ENCODE assay signal across 8 mouse cellular contexts in genomic region chr19:3324271-3324811, GRCm38 (mm10). TPM values are rescaled to one million over a fixed set of nuclear protein-coding genes. Genes with fewer than 3 reads are reported as not detected.
DNase-seq lines count a peak whose midpoint lies in the region; ATAC-seq and TF ChIP-seq lines count a peak whose summit lies in the region.

No protein-coding gene starts in this region.

- no peaks in the 10 kb centered on the region for H3K9me3 ChIP-seq in heart, embryonic 13.5 days
- H3K9me3 ChIP-seq in limb, embryonic 10.5 days (replicated peaks), result no peaks in the 10 kb centered on the region
- no peaks in the 10 kb centered on the region for H3K9me3 ChIP-seq in midbrain, embryonic 13.5 days

- H3K27ac ChIP-seq in cerebellum, adult 2 months (ENCODE audit: insufficient read depth, low read length), result no peak overlapping the region; the same call in 1 of the 2 replicates
- peak overlapping the region; percentile 96 for H3K27ac ChIP-seq in heart, embryonic 13.5 days (replicated peaks)
- peak overlapping the region; percentile 86 for H3K27ac ChIP-seq in limb, embryonic 10.5 days
- peak overlapping the region; percentile 88 for H3K27ac ChIP-seq in midbrain, embryonic 13.5 days

- ATAC-seq in heart, embryonic 13.5 days (ENCODE audit: extremely low read depth, insufficient number of reproducible peaks, low FRiP score, low TSS enrichment), result no peak
- 0 out of 2 replicates have a peak, but pooled peaks have one; percentile 26 for ATAC-seq in midbrain, embryonic 13.5 days

- TF ChIP-seq CTCF in cerebellum, adult 2 months (IDR thresholded peaks at IDR 0.05; ENCODE audit: borderline replicate concordance, insufficient read depth, low read depth, low read length), result no peak

- DNase-seq in cerebellum, adult 2 months, result peak; percentile 11 to 24
- DNase-seq in cerebellum, adult 9-11 months, result no peak
- peak; percentile 64 for DNase-seq in A20 (ENCODE audit: low read depth, low spot score)
- peak; percentile 40 for DNase-seq in c-Kit-positive CD71-negative TER-119-negative erythroid progenitor cells, embryonic 14.5 days (ENCODE audit: low read depth)
- DNase-seq in limb, embryonic 10.5 days (ENCODE audit: low spot score), result peak; percentile 51
- DNase-seq in right cerebral cortex, postnatal 4 days, result no peak

- no peak for TF ChIP-seq POLR2A in cerebellum, adult 2 months (IDR thresholded peaks at IDR 0.05; ENCODE audit: borderline replicate concordance, insufficient read depth, low read length)

- H3K9ac ChIP-seq in heart, embryonic 13.5 days, result peak overlapping the region; percentile 90
- peak overlapping the region; percentile 62 for H3K9ac ChIP-seq in midbrain, embryonic 13.5 days (replicated peaks)

- no peaks in the 10 kb centered on the region for H3K4me1 ChIP-seq in cerebellum, adult 2 months (ENCODE audit: control insufficient read depth, insufficient read depth, low read length)
- peaks cover 40% of the 10 kb centered on the region for H3K4me1 ChIP-seq in heart, embryonic 13.5 days
- H3K4me1 ChIP-seq in limb, embryonic 10.5 days, result peaks cover 47% of the 10 kb centered on the region
- peaks cover 50% of the 10 kb centered on the region for H3K4me1 ChIP-seq in midbrain, embryonic 13.5 days (replicated peaks)

- no peaks in the 10 kb centered on the region for H3K36me3 ChIP-seq in heart, embryonic 13.5 days
- H3K36me3 ChIP-seq in limb, embryonic 10.5 days, result no peaks in the 10 kb centered on the region
- H3K36me3 ChIP-seq in midbrain, embryonic 13.5 days, result no peaks in the 10 kb centered on the region

- WGBS in cerebellum, adult 2 months, result 11% methylated on average over 17 of the region's 17 CpGs
- WGBS in heart, embryonic 13.5 days, result 4% methylated on average over 17 of the region's 17 CpGs
- 4% methylated on average over 17 of the region's 17 CpGs for WGBS in limb, embryonic 10.5 days
- WGBS in midbrain, embryonic 13.5 days, result 5% methylated on average over 17 of the region's 17 CpGs

- H3K4me2 ChIP-seq in heart, embryonic 13.5 days, result peak overlapping the region; percentile 98
- H3K4me2 ChIP-seq in midbrain, embryonic 13.5 days (replicated peaks), result peak overlapping the region; percentile 84

- peak overlapping the region; percentile 51 for H3K4me3 ChIP-seq in cerebellum, adult 2 months (replicated peaks; ENCODE audit: insufficient read depth, low read depth, low read length)
- H3K4me3 ChIP-seq in heart, embryonic 13.5 days, result peak overlapping the region; percentile 78
- peak overlapping the region; percentile 70 for H3K4me3 ChIP-seq in limb, embryonic 10.5 days
- peak overlapping the region; percentile 50 for H3K4me3 ChIP-seq in midbrain, embryonic 13.5 days (replicated peaks)

- no peaks in the 10 kb centered on the region; the same call in 1 of the 2 replicates for H3K27me3 ChIP-seq in cerebellum, adult 2 months (ENCODE audit: control insufficient read depth, insufficient read depth, low read length)
- no peaks in the 10 kb centered on the region for H3K27me3 ChIP-seq in heart, embryonic 13.5 days (replicated peaks)
- peaks cover 49% of the 10 kb centered on the region for H3K27me3 ChIP-seq in limb, embryonic 10.5 days (ENCODE audit: low read depth, poor library complexity, severe bottlenecking)
- peaks cover 43% of the 10 kb centered on the region for H3K27me3 ChIP-seq in midbrain, embryonic 13.5 days

RNA-seq across cellular contexts. Expression of gene Cpt1a, which starts 2.2 kb away (rescaled TPM):
- polyA plus RNA-seq in cerebellum, adult 2 months (2012; rRNA removed), result 22.2 and 24.1 TPM in 2 replicates
- 23.1 and 23.8 TPM in 2 replicates for polyA plus RNA-seq in heart, embryonic 13.5 days (2015; fragmentation: Nextera tagmentation; extraction: Ambion mirVana)
- polyA plus RNA-seq in limb, embryonic 10.5 days (2016; fragmentation: Nextera tagmentation; extraction: Ambion mirVana), result 2.7 and 8.2 TPM in 2 replicates
- 12.9 TPM in 2 replicates for polyA plus RNA-seq in midbrain, embryonic 13.5 days (2015; fragmentation: Nextera tagmentation; extraction: Ambion mirVana)

RNA-seq across cellular contexts. Expression of gene Ighmbp2, which starts 41.5 kb away (rescaled TPM):
- 9.2 and 9.8 TPM in 2 replicates for polyA plus RNA-seq in cerebellum, adult 2 months (2012; rRNA removed)
- polyA plus RNA-seq in heart, embryonic 13.5 days (2015; fragmentation: Nextera tagmentation; extraction: Ambion mirVana), result 5.8 TPM in 2 replicates
- 12.6 and 15.1 TPM in 2 replicates for polyA plus RNA-seq in limb, embryonic 10.5 days (2016; fragmentation: Nextera tagmentation; extraction: Ambion mirVana)
- polyA plus RNA-seq in midbrain, embryonic 13.5 days (2015; fragmentation: Nextera tagmentation; extraction: Ambion mirVana), result 11.6 and 11.9 TPM in 2 replicates

RNA-seq across cellular contexts. Expression of gene Mrpl21, which starts 41.6 kb away (rescaled TPM):
- 56.6 and 61.3 TPM in 2 replicates for polyA plus RNA-seq in cerebellum, adult 2 months (2012; rRNA removed)
- 93.0 and 103 TPM in 2 replicates for polyA plus RNA-seq in heart, embryonic 13.5 days (2015; fragmentation: Nextera tagmentation; extraction: Ambion mirVana)
- polyA plus RNA-seq in limb, embryonic 10.5 days (2016; fragmentation: Nextera tagmentation; extraction: Ambion mirVana), result 153 and 161 TPM in 2 replicates
- 111 and 118 TPM in 2 replicates for polyA plus RNA-seq in midbrain, embryonic 13.5 days (2015; fragmentation: Nextera tagmentation; extraction: Ambion mirVana)

Comparison
In these comparisons a context has a peak if more than half of its experiments do, and no peak if none do; other contexts are left out.
1. DNase-seq: peak in cerebellum, adult 2 months (2 of 2), A20 (single experiment), c-Kit-positive CD71-negative TER-119-negative erythroid progenitor cells, embryonic 14.5 days (single experiment) and limb, embryonic 10.5 days (single experiment); none in cerebellum, adult 9-11 months (single experiment) and right cerebral cortex, postnatal 4 days (single experiment).
2. Peak in every context shown above with its lines, with median percentiles within 50 percentile points of each other: H3K4me3 ChIP-seq.